Mouse (Mus musculus) cortical plate, adult 2 months (tissue): ENCODE data around the gene Dgki.

ENCODE experiments used
- CTCF ChIP-seq: fragments of 200-500 bp; IDR thresholded peaks from 2 replicates; pipeline ENCODE4 v1.5.1; 2011; ENCODE audit warnings: mild to moderate bottlenecking, control low read depth, low read length; ENCODE audit not compliant: insufficient read depth; ENCODE audit errors: extremely low read depth
- POLR2A ChIP-seq: fragments of 200-500 bp; IDR thresholded peaks from 2 replicates; pipeline ENCODE4 v1.6.1; 2011; ENCODE audit warnings: mild to moderate bottlenecking, low read length, control low read depth; ENCODE audit not compliant: insufficient read depth; ENCODE audit errors: extremely low read depth

DNA sequence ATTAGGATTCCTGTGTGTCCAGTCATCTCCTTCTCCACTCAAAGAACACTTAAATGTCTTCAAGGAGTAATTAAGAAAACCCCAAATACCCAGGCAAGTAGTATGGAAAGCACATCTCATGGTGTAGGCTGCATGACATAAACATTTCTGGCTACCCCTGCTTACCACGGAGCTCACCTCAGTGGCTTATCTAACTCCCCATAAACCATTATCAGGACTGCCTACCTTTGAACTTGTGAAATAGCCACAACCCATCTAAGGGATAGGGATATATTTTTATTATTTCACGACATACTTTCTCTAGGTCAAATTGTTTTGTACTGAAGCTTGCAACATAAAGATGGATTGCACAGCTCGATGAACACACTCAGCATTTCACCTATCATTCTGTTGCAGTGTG is 394.0 kb downstream of the Dgki start:
- TF ChIP-seq POLR2A = no peak
- TF ChIP-seq CTCF = no peak
